Mouse (Mus musculus) liver, postnatal 0 days (tissue): ENCODE results near the gene Prl3b1. TPM values are rescaled to one million over a fixed set of nuclear protein-coding genes. Genes with fewer than 3 reads are reported as not detected.

Source experiments
- ATAC-seq: fragments of 200-750 bp; cut with Nextera tagmentation; 2 replicates; pipeline ENCODE4 v1.8.0; 2017; ENCODE audit warnings: mild to moderate bottlenecking, moderate library complexity
- DNase-seq: peaks from one replicate; pipeline ENCODE4 v3.0.0-alpha.2; 2016
- H3K27ac ChIP-seq: fragments of 300-500 bp; sonication (generic); 2 replicates; pipeline ENCODE4 v1.5.1; 2014; ENCODE audit warnings: antibody characterized with exemption, moderate library complexity, mild to moderate bottlenecking, low read depth
- H3K27me3 ChIP-seq: fragments of 300-500 bp; sonication (generic); 2 replicates; pipeline ENCODE4 v1.6.1; 2014; ENCODE audit warnings: low read length, control low read depth, mixed read lengths; ENCODE audit not compliant: insufficient read depth
- H3K36me3 ChIP-seq: fragments of 300-500 bp; sonication (generic); replicated peaks from 2 replicates; pipeline ENCODE4 v1.6.1; 2014; ENCODE audit warnings: mild to moderate bottlenecking, control low read depth, low read length, moderate library complexity, mixed read lengths; ENCODE audit not compliant: insufficient read depth
- H3K4me1 ChIP-seq: fragments of 300-500 bp; sonication (generic); 2 replicates; pipeline ENCODE4 v1.6.1; 2014; ENCODE audit warnings: antibody characterized with exemption, mild to moderate bottlenecking, control low read depth; ENCODE audit not compliant: insufficient read depth
- H3K4me2 ChIP-seq: fragments of 300-500 bp; sonication (generic); 2 replicates; pipeline ENCODE4 v1.6.1; 2014; ENCODE audit warnings: low read depth, mild to moderate bottlenecking, low read length, moderate library complexity, mixed read lengths
- H3K4me3 ChIP-seq: fragments of 300-500 bp; sonication (generic); 2 replicates; pipeline ENCODE4 v1.5.1; 2014; ENCODE audit warnings: low read depth, low read length
- H3K9ac ChIP-seq: fragments of 300-500 bp; sonication (generic); replicated peaks from 2 replicates; pipeline ENCODE4 v1.6.1; 2014; ENCODE audit warnings: mild to moderate bottlenecking, moderate library complexity
- H3K9me3 ChIP-seq: fragments of 300-500 bp; sonication (generic); 2 replicates; pipeline ENCODE4 v1.6.1; 2016; ENCODE audit warnings: mild to moderate bottlenecking, control low read depth, low read length, mixed read lengths
- CTCF ChIP-seq: sonication (generic); IDR thresholded peaks from 2 replicates; pipeline ENCODE4 v1.5.1; 2016; ENCODE audit warnings: antibody characterized with exemption, low read depth
- EP300 ChIP-seq: IDR thresholded peaks from 2 replicates; pipeline ENCODE4 v1.6.1; 2016; ENCODE audit warnings: antibody characterized with exemption, low read depth, mild to moderate bottlenecking
- WGBS: fragments of 180-500 bp; shearing (Covaris S2); extraction: QIAGEN DNeasy Blood & Tissue Kit; methylation state at CpG from one replicate; pipeline ENCODE4 v1.1.7; 2014; ENCODE audit not compliant: insufficient replicate concordance; 5-methylcytosine and 5-hydroxymethylcytosine counted together
- polyA plus RNA-seq: library from polyadenylated mRNA; unstranded; fragments of >200 nt; fragmentation: Nextera tagmentation; extraction: Ambion mirVana; gene quantifications from 2 replicates; pipeline ENCODE4 v1.2.1, GENCODE M21; 2015

Gene Prl3b1
- polyA plus RNA-seq, result not detected in 2 replicates

GRCm38 (mm10) chr13:27241547-27241946 is at the start of gene Prl3b1:
Gene Prl3b1 (plus strand): TSS chr13:27241847.
- Histone ChIP-seq H3K4me3 (no peak within 1 kb of the TSS), H3K27me3 (no peaks in the 10 kb centered on the region), H3K9me3 (no peaks in the 10 kb centered on the region), H3K36me3 (no peaks in the 10 kb centered on the region), H3K9ac (no peak within 1 kb of the TSS), H3K27ac (no peak within 1 kb of the TSS), H3K4me1 (no peaks in the 10 kb centered on the region), H3K4me2 (no peak within 1 kb of the TSS)
- no peak for ATAC-seq
- 84% methylated on average over 1 of the region's 1 CpGs for WGBS
- no peak for DNase-seq
- TF ChIP-seq CTCF (no peak), EP300 (no peak)

- WGBS, result 66% methylated on average over 1 of the region's 1 CpGs
- TF ChIP-seq CTCF, result no peak
- ATAC-seq, result no peak
- no peak for DNase-seq
- Histone ChIP-seq H3K9me3 (no peaks in the 10 kb centered on the region), H3K27me3 (no peaks in the 10 kb centered on the region), H3K4me3 (no peak within 1 kb of the TSS), H3K4me1 (no peaks in the 10 kb centered on the region), H3K27ac (no peak within 1 kb of the TSS), H3K9ac (no peak within 1 kb of the TSS), H3K4me2 (no peak within 1 kb of the TSS), H3K36me3 (no peaks in the 10 kb centered on the region)
Observed at GRCm38 (mm10) chr13:27196359-27196758, 45.3 kb upstream of the Prl3b1 start, which contains the start of gene Prl3c1. Gene Prl3c1 (plus strand): TSS chr13:27196659.

- TF ChIP-seq EP300 (no peak), CTCF (no peak)
- H3K9ac ChIP-seq, result no peak within 1 kb of the TSS
- no peaks in the 10 kb centered on the region for H3K27me3 ChIP-seq
- H3K4me1 ChIP-seq, result no peaks in the 10 kb centered on the region
- H3K4me3 ChIP-seq, result no peak within 1 kb of the TSS
- H3K4me2 ChIP-seq, result no peak within 1 kb of the TSS
- no peak within 1 kb of the TSS for H3K27ac ChIP-seq
- no peak for DNase-seq
- H3K9me3 ChIP-seq, result no peaks in the 10 kb centered on the region
- no peaks in the 10 kb centered on the region for H3K36me3 ChIP-seq
- 74% methylated on average over 4 of the region's 4 CpGs for WGBS
- ATAC-seq, result no peak
Observed at GRCm38 (mm10) chr13:27259136-27259535, 17.5 kb downstream of the Prl3b1 start, which contains the start of gene Prl3a1. Gene Prl3a1 (plus strand): TSS chr13:27259436.

Other genes starting within 250 kb of the Prl3b1 start
- not detected in 2 replicates for gene Prl, start 184.3 kb upstream of the Prl3b1 start, polyA plus RNA-seq
- gene Prl3d1, start 147.7 kb upstream of the Prl3b1 start, polyA plus RNA-seq, result not detected in 2 replicates
- gene Prl3d2, start 120.1 kb upstream of the Prl3b1 start, polyA plus RNA-seq, result not detected in 2 replicates
- not detected in 2 replicates for gene Prl3d3, start 85.1 kb upstream of the Prl3b1 start, polyA plus RNA-seq
- not detected in 2 replicates for gene Prl3c1, start 45.2 kb upstream of the Prl3b1 start, polyA plus RNA-seq
- not detected in 2 replicates for gene Prl3a1, start 17.6 kb downstream of the Prl3b1 start, polyA plus RNA-seq
- gene Prl6a1, start 70.8 kb downstream of the Prl3b1 start, polyA plus RNA-seq, result not detected in 2 replicates
- gene Prl8a2, start 103.8 kb downstream of the Prl3b1 start, polyA plus RNA-seq, result not detected in 2 replicates
- gene Prl2b1, start 149.0 kb downstream of the Prl3b1 start, polyA plus RNA-seq, result not detected in 2 replicates
- gene Prl8a6, start 196.8 kb downstream of the Prl3b1 start, polyA plus RNA-seq, result not detected in 2 replicates